Mouse (Mus musculus) CH12.LX (cell line): Measurements from ENCODE around the gene Cd70. TPM values are rescaled to one million over a fixed set of nuclear protein-coding genes. Genes with fewer than 3 reads are reported as not detected.

Experiments used
- DNase-seq: peaks from one replicate; pipeline ENCODE4 v3.0.0-alpha.2; 2013; ENCODE audit errors: extremely low read depth
- H3K27ac ChIP-seq: 2 replicates; pipeline ENCODE4 v1.5.1; 2012; ENCODE audit warnings: low read depth, mild to moderate bottlenecking, control low read depth, moderate library complexity; ENCODE audit not compliant: insufficient read depth
- H3K27me3 ChIP-seq: replicated peaks from 2 replicates; pipeline ENCODE3; 2012; ENCODE audit warnings: inconsistent platforms
- H3K36me3 ChIP-seq, 2 experiments: replicated peaks in 1 of 2; 2 replicates each; pipeline versions ENCODE3 to v1.6.1; 2012; ENCODE audit warnings: inconsistent platforms in 1 of 2, low read length in 1 of 2, mild to moderate bottlenecking in 1 of 2, mixed read lengths in 1 of 2, moderate library complexity in 1 of 2; ENCODE audit not compliant: control insufficient read depth in 1 of 2, insufficient read depth in 1 of 2
- H3K4me1 ChIP-seq, 2 experiments: 2 replicates each; pipeline ENCODE4 v1.6.1; 2012; ENCODE audit warnings: inconsistent platforms in 1 of 2, moderate library complexity in 1 of 2; ENCODE audit not compliant: insufficient read depth in 2 of 2, control insufficient read depth in 1 of 2
- H3K4me2 ChIP-seq: 2 replicates; pipeline ENCODE4 v1.6.1; 2012; ENCODE audit warnings: low read depth, mild to moderate bottlenecking, control low read depth; ENCODE audit not compliant: poor library complexity, insufficient read depth, severe bottlenecking
- H3K4me3 ChIP-seq, 3 experiments: fragments of 150-350 bp in 1 of 3; sonication (generic) in 1 of 3; replicated peaks in 1 of 3; 2 replicates each; pipeline versions ENCODE3 to v1.5.1; 2011 to 2012; ENCODE audit warnings: low read depth in 2 of 3, low read length in 2 of 3, mild to moderate bottlenecking in 2 of 3, moderate library complexity in 2 of 3, control low read depth in 1 of 3, improper control_type of control experiment in 1 of 3, inconsistent platforms in 1 of 3, mixed read lengths in 1 of 3; ENCODE audit not compliant: poor library complexity in 1 of 3
- H3K79me2 ChIP-seq: replicated peaks from 2 replicates; pipeline ENCODE4 v1.6.1; 2012; ENCODE audit warnings: mild to moderate bottlenecking, moderate library complexity; ENCODE audit not compliant: control insufficient read depth, poor library complexity, insufficient read depth, severe bottlenecking; ENCODE audit errors: extremely low read depth
- H3K9ac ChIP-seq: 2 replicates; pipeline ENCODE4 v1.6.1; 2012; ENCODE audit warnings: low read depth, mild to moderate bottlenecking, control low read depth, moderate library complexity; ENCODE audit not compliant: insufficient read depth
- H3K9me3 ChIP-seq: replicated peaks from 2 replicates; pipeline ENCODE3; 2012; ENCODE audit warnings: low read length, inconsistent platforms, mixed read lengths
- BHLHE40 ChIP-seq: IDR thresholded peaks from 2 replicates; pipeline ENCODE4 v1.6.1; 2011; ENCODE audit warnings: mild to moderate bottlenecking, low read depth, low read length, improper control_type of control experiment
- CHD1 ChIP-seq: IDR thresholded peaks from 2 replicates; pipeline ENCODE4 v1.6.1; 2012; ENCODE audit warnings: low read depth, low read length, improper control_type of control experiment, inconsistent platforms
- CHD2 ChIP-seq: IDR thresholded peaks from 2 replicates; pipeline ENCODE4 v1.6.1; 2011; ENCODE audit warnings: low read length, improper control_type of control experiment
- CTCF ChIP-seq, 2 experiments: IDR thresholded peaks in 1 of 2; conservative IDR thresholded peaks in 1 of 2; 2 replicates each; pipeline ENCODE4 v1.5.1; 2011 to 2012; ENCODE audit warnings: low read depth in 2 of 2, low read length in 2 of 2, improper control_type of control experiment in 1 of 2, inconsistent platforms in 1 of 2, mild to moderate bottlenecking in 1 of 2, moderate library complexity in 1 of 2
- E2F4 ChIP-seq: IDR thresholded peaks from 2 replicates; pipeline ENCODE4 v1.6.1; 2011; ENCODE audit warnings: low read depth, low read length, improper control_type of control experiment; ENCODE audit not compliant: insufficient replicate concordance
- ELF1 ChIP-seq: IDR thresholded peaks from 2 replicates; pipeline ENCODE4 v1.6.1; 2014; ENCODE audit warnings: low read depth, mild to moderate bottlenecking, inconsistent platforms, low read length, improper control_type of control experiment
- EP300 ChIP-seq: IDR thresholded peaks from 2 replicates; pipeline ENCODE4 v1.6.1; 2011; ENCODE audit warnings: low read length, improper control_type of control experiment
- ETS1 ChIP-seq: conservative IDR thresholded peaks from 2 replicates; pipeline ENCODE4 v1.6.1; 2012; ENCODE audit warnings: low read depth, mild to moderate bottlenecking, inconsistent platforms, low read length, improper control_type of control experiment, moderate library complexity
- GABPA ChIP-seq: IDR thresholded peaks from 2 replicates; pipeline ENCODE4 v1.6.1; 2012; ENCODE audit warnings: low read depth, low read length, improper control_type of control experiment, inconsistent platforms; ENCODE audit not compliant: insufficient replicate concordance
- HCFC1 ChIP-seq: IDR thresholded peaks from 2 replicates; pipeline ENCODE4 v1.6.1; 2012; ENCODE audit warnings: low read depth, mild to moderate bottlenecking, inconsistent platforms, low read length, improper control_type of control experiment
- IRF4 ChIP-seq: IDR thresholded peaks from 2 replicates; pipeline ENCODE4 v1.6.1; 2014; ENCODE audit warnings: low read depth, mild to moderate bottlenecking, inconsistent platforms, low read length, improper control_type of control experiment
- JUN ChIP-seq: IDR thresholded peaks from 2 replicates; pipeline ENCODE4 v1.6.1; 2011; ENCODE audit warnings: low read depth, mild to moderate bottlenecking, low read length, improper control_type of control experiment, moderate library complexity; ENCODE audit not compliant: insufficient read depth
- JUND ChIP-seq: conservative IDR thresholded peaks from 2 replicates; pipeline ENCODE4 v1.6.1; 2011; ENCODE audit warnings: low read depth, low read length, improper control_type of control experiment
- KAT2A ChIP-seq: IDR thresholded peaks from 2 replicates; pipeline ENCODE4 v1.6.1; 2012; ENCODE audit warnings: low read length, improper control_type of control experiment, inconsistent platforms; ENCODE audit not compliant: insufficient replicate concordance
- MAFK ChIP-seq: IDR thresholded peaks from 2 replicates; pipeline ENCODE4 v1.6.1; 2011; ENCODE audit warnings: low read length, improper control_type of control experiment; ENCODE audit not compliant: insufficient replicate concordance
- MAX ChIP-seq: IDR thresholded peaks from 2 replicates; pipeline ENCODE4 v1.6.1; 2011; ENCODE audit warnings: low read length, improper control_type of control experiment
- MAZ ChIP-seq: IDR thresholded peaks from 2 replicates; pipeline ENCODE4 v1.6.1; 2012; ENCODE audit warnings: low read depth, mild to moderate bottlenecking, inconsistent platforms, low read length, improper control_type of control experiment, moderate library complexity
- MEF2A ChIP-seq: IDR thresholded peaks from 2 replicates; pipeline ENCODE4 v1.6.1; 2014; ENCODE audit warnings: low read depth, mild to moderate bottlenecking, inconsistent platforms, low read length, improper control_type of control experiment, borderline replicate concordance
- MXI1 ChIP-seq: IDR thresholded peaks from 2 replicates; pipeline ENCODE4 v1.6.1; 2011; ENCODE audit warnings: mild to moderate bottlenecking, low read depth, low read length, improper control_type of control experiment
- MYC ChIP-seq: IDR thresholded peaks from 2 replicates; pipeline ENCODE4 v1.6.1; 2011; ENCODE audit warnings: low read depth, mild to moderate bottlenecking, improper control_type of control experiment, low read length
- NELFE ChIP-seq: IDR thresholded peaks from 2 replicates; pipeline ENCODE4 v1.6.1; 2011; ENCODE audit warnings: low read depth, low read length, improper control_type of control experiment
- PAX5 ChIP-seq: IDR thresholded peaks from 2 replicates; pipeline ENCODE4 v1.6.1; 2012; ENCODE audit warnings: low read length, inconsistent platforms, mixed read lengths
- POLR2A ChIP-seq: IDR thresholded peaks from 2 replicates; pipeline ENCODE4 v1.6.1; 2011; ENCODE audit warnings: low read depth, mild to moderate bottlenecking, improper control_type of control experiment, low read length
- POLR2AphosphoS2 ChIP-seq: IDR thresholded peaks from 2 replicates; pipeline ENCODE4 v1.6.1; 2011; ENCODE audit warnings: low read depth, low read length, improper control_type of control experiment
- RAD21 ChIP-seq: IDR thresholded peaks from 2 replicates; pipeline ENCODE4 v1.6.1; 2011; ENCODE audit warnings: low read depth, mild to moderate bottlenecking, low read length, improper control_type of control experiment, moderate library complexity
- RCOR1 ChIP-seq: conservative IDR thresholded peaks from 2 replicates; pipeline ENCODE4 v1.6.1; 2012; ENCODE audit warnings: low read depth, mild to moderate bottlenecking, inconsistent platforms, low read length, improper control_type of control experiment
- SIN3A ChIP-seq: IDR thresholded peaks from 2 replicates; pipeline ENCODE4 v1.6.1; 2012; ENCODE audit warnings: low read length, improper control_type of control experiment, inconsistent platforms
- SMC3 ChIP-seq: IDR thresholded peaks from 2 replicates; pipeline ENCODE4 v1.6.1; 2011; ENCODE audit warnings: low read depth, low read length, improper control_type of control experiment
- TBP ChIP-seq: conservative IDR thresholded peaks from 2 replicates; pipeline ENCODE4 v1.6.1; 2011; ENCODE audit warnings: low read depth, low read length, improper control_type of control experiment
- TCF12 ChIP-seq: IDR thresholded peaks from 2 replicates; pipeline ENCODE4 v1.6.1; 2014; ENCODE audit warnings: low read depth, mild to moderate bottlenecking, inconsistent platforms, low read length, improper control_type of control experiment
- UBTF ChIP-seq: IDR thresholded peaks from 2 replicates; pipeline ENCODE4 v1.6.1; 2012; ENCODE audit warnings: low read depth, mild to moderate bottlenecking, inconsistent platforms, low read length, improper control_type of control experiment, moderate library complexity
- USF1 ChIP-seq: IDR thresholded peaks from 2 replicates; pipeline ENCODE4 v1.6.1; 2014; ENCODE audit warnings: low read depth, mild to moderate bottlenecking, inconsistent platforms, low read length, improper control_type of control experiment
- USF2 ChIP-seq: conservative IDR thresholded peaks from 2 replicates; pipeline ENCODE4 v1.6.1; 2011; ENCODE audit warnings: low read depth, low read length, improper control_type of control experiment
- ZC3H11A ChIP-seq: IDR thresholded peaks from 2 replicates; pipeline ENCODE4 v1.6.1; 2012; ENCODE audit warnings: low read depth, mild to moderate bottlenecking, inconsistent platforms, low read length, improper control_type of control experiment
- ZKSCAN1 ChIP-seq: IDR thresholded peaks from 2 replicates; pipeline ENCODE4 v1.6.1; 2012; ENCODE audit warnings: low read depth, inconsistent platforms, low read length, improper control_type of control experiment, borderline replicate concordance
- ZMIZ1 ChIP-seq: IDR thresholded peaks from 2 replicates; pipeline ENCODE4 v1.6.1; 2012; ENCODE audit warnings: low read depth, mild to moderate bottlenecking, inconsistent platforms, low read length, improper control_type of control experiment
- ZNF384 ChIP-seq: IDR thresholded peaks from 2 replicates; pipeline ENCODE4 v1.6.1; 2012; ENCODE audit warnings: low read depth, low read length, improper control_type of control experiment, inconsistent platforms
- dilution Hi-C: fragments of 300-500 bp; cut with MboI; formaldehyde crosslinking; loops from 2 replicates; pipeline ENCODE4 v1.14.3; 2020; ENCODE audit warnings: low sequenced_read_pairs; ENCODE audit not compliant: extremely low pct_unique_long_range_greater_than_20kb, extremely low pct_ligation_motif_present
- in situ Hi-C: fragments of 300-500 bp; cut with MboI; formaldehyde crosslinking; loops from 3 replicates; pipeline ENCODE4 v1.14.3; 2019; ENCODE audit warnings: low sequenced_read_pairs, low pct_ligation_motif_present, low pct_unique_long_range_greater_than_20kb, mixed read lengths
- polyA plus RNA-seq: library from polyadenylated mRNA; unstranded; fragments of >175 nt; gene quantifications from 2 replicates; pipeline ENCODE4 v1.2.1, GENCODE M21; 2012; ENCODE audit warnings: low read depth; ENCODE audit not compliant: insufficient read length
- total RNA-seq, 2 experiments: library from RNA; depleted of rRNA; stranded (reverse); fragments of 300-350 nt in 1 of 2; fragments of >200 nt in 1 of 2; gene quantifications; 2 replicates each; pipeline ENCODE4 v1.2.3; 2012 to 2014

Gene Cd70
- total and polyA plus RNA-seq, 3 experiments = 137 to 965 (median 321) TPM

- no peak for TF ChIP-seq GABPA
- 0 out of 2 replicates have a peak, but pooled peaks have one; percentile 45 for TF ChIP-seq CHD2
- no peak for TF ChIP-seq USF2
Measured at GRCm38 (mm10) chr17:57145115-57145514, 4.5 kb downstream of the Cd70 start (continued).

- peaks cover 48 to 88% of the 10 kb centered on the region in 2 experiments for H3K36me3 ChIP-seq
- H3K4me1 ChIP-seq = peaks cover 35 to 60% of the 10 kb centered on the region in 2 experiments
- no peaks in the 10 kb centered on the region for H3K27me3 ChIP-seq
- H3K79me2 ChIP-seq = peaks cover 49% of the 10 kb centered on the region
- no peak for DNase-seq
- in situ Hi-C loops (no loop called here), dilution Hi-C loops (no loop called here)
- H3K9me3 ChIP-seq = no peaks in the 10 kb centered on the region
- H3K4me2 ChIP-seq = peak overlapping the region; percentile 58
- peak overlapping the region; percentile 99 for H3K9ac ChIP-seq
- peak overlapping the region; percentile 98 for H3K27ac ChIP-seq
- peak overlapping the region; percentile 14 to 90 (median 33) for H3K4me3 ChIP-seq
- TF ChIP-seq MAX (no peak), RCOR1 (0 out of 2 replicates have a peak, but pooled peaks have one; percentile 6), MAZ (no peak), POLR2A (no peak), GABPA (no peak), CHD2 (no peak), TCF12 (no peak; the same call in 1 of the 2 replicates), HCFC1 (no peak), BHLHE40 (no peak; the same call in 1 of the 2 replicates), USF1 (no peak), ZNF384 (no peak), ETS1 (peak; percentile 60; the same call in 1 of the 2 replicates), CHD1 (no peak), MAFK (no peak), ZMIZ1 (no peak; the same call in 1 of the 2 replicates), MEF2A (no peak), EP300 (no peak; the same call in 1 of the 2 replicates), IRF4 (0 out of 2 replicates have a peak, but pooled peaks have one; percentile 18), ELF1 (no peak), KAT2A (no peak), SMC3 (no peak), ZC3H11A (no peak), RAD21 (no peak), MYC (no peak), USF2 (peak; percentile 13; the same call in 1 of the 2 replicates), TBP (0 out of 2 replicates have a peak, but pooled peaks have one; percentile 29), UBTF (no peak), E2F4 (no peak), MXI1 (no peak), SIN3A (no peak), POLR2AphosphoS2 (0 out of 2 replicates have a peak, but pooled peaks have one; percentile 83), CTCF (conservative IDR thresholded peaks at IDR 0.05 in 1 of 2, IDR thresholded peaks at IDR 0.05 in 1 of 2; ENCODE audit: low read depth in 2 of 2, low read length in 2 of 2) (no peak), ZKSCAN1 (no peak), JUN (peak; percentile 35; the same call in 1 of the 2 replicates), NELFE (no peak), PAX5 (no peak), JUND (peak; percentile 33; the same call in 1 of the 2 replicates)
Measured at GRCm38 (mm10) chr17:57143704-57144103, 5.9 kb downstream of the Cd70 start.
